8 mouse cellular contexts compared by ENCODE assay signal in the genomic region with DNA sequence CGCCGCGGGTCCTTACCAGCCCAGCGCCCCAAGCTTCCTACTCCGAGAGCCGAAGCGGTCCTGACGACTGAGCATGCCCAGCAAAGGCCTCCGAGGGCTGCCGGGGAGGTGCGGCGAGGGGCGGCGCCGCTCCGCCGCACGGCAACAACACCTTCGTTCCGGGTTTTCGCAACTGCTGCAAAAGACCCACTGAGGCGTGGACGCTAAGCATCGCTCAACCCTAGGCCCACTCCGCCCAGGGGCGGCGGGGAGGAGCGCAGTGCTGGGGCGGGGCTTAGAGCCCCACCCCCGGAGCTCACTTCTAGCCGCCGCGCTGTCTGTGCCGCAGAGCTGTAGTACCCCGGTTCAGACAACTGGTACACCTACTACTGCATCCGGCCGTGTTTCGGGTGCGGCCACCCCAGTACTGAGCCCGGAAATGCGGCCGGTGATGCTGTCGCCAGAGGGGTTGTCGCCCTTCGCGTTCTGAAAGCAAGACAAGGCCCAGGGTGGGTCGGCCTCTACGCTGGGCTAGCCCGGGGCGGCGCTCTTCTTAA. TPM values are rescaled to one million over a fixed set of nuclear protein-coding genes. Genes with fewer than 3 reads are reported as not detected.
DNase-seq lines count a peak whose midpoint lies in the region; ATAC-seq lines count a peak whose summit lies in the region.

No protein-coding gene starts in this region.

- peak; percentile 97 for DNase-seq in adipocyte (ENCODE audit: low spot score)
- peak; percentile 96 for DNase-seq in embryo, embryonic 10 days (ENCODE audit: low spot score)
- DNase-seq in gastrocnemius, postnatal 10 days: peak; percentile 89
- peak; percentile 98 for DNase-seq in induced T-regulatory cell, adult 2 months (ENCODE audit: low read depth)
- DNase-seq in left cerebral cortex, adult 9 months (ENCODE audit: low spot score in 2 of 2): peak; percentile 84 to 93
- DNase-seq in right cerebral cortex, postnatal 14 days: peak; percentile 90
- DNase-seq in urinary bladder, postnatal 36 days (ENCODE audit: low spot score in 2 of 2): peak; percentile 88 to 94

- ATAC-seq in megakaryocyte progenitor cell, adult 5-6 weeks (replicated peaks; ENCODE audit: poor library complexity): peak; percentile 68

RNA-seq across cellular contexts. Expression of a gene that starts 0.4 kb away (rescaled TPM):
- total RNA-seq in gastrocnemius, postnatal 10 days (2021): 10 to 100 TPM; 91.2 to 95.0 TPM
- total RNA-seq in megakaryocyte progenitor cell, adult 5-6 weeks (2015): 70.8 and 72.5 TPM in 2 replicates
- total RNA-seq in megakaryocyte progenitor cell, adult 5-6 weeks (2017): 40.0 and 51.7 TPM in 2 replicates

Comparison
In these comparisons a context has a peak if more than half of its experiments do, and no peak if none do; other contexts are left out.
1. Peak in every context shown above with its lines: DNase-seq and ATAC-seq.